Mouse (Mus musculus) spleen, adult 2 months (tissue): ENCODE results near the gene Cdc42se1.

Source experiments
- CTCF ChIP-seq: fragments of 200-500 bp; IDR thresholded peaks from 2 replicates; pipeline ENCODE4 v1.5.1; 2011; ENCODE audit warnings: mild to moderate bottlenecking, inconsistent platforms; ENCODE audit not compliant: insufficient read depth, insufficient read length, insufficient replicate concordance; ENCODE audit errors: extremely low read depth
- POLR2A ChIP-seq: fragments of 200-500 bp; IDR thresholded peaks from 2 replicates; pipeline ENCODE4 v1.6.1; 2011; ENCODE audit warnings: low read depth, low read length, inconsistent platforms

GRCm38 (mm10) chr3:95283589-95283941, 55.0 kb downstream of the Cdc42se1 start:
- TF ChIP-seq POLR2A (no peak), CTCF (no peak)
